Mouse (Mus musculus) hindbrain, embryonic 14.5 days (tissue): ENCODE data around the gene Atp5d. TPM values are rescaled to one million over a fixed set of nuclear protein-coding genes. Genes with fewer than 3 reads are reported as not detected.

Experiments
- ATAC-seq: fragments of 200-750 bp; cut with Nextera tagmentation; 2 replicates; pipeline ENCODE4 v1.8.0; 2017; ENCODE audit warnings: moderate number of reproducible peaks, mild to moderate bottlenecking, moderate TSS enrichment, moderate library complexity; ENCODE audit not compliant: low FRiP score
- DNase-seq: peaks from one replicate; pipeline ENCODE4 v3.0.0-alpha.2; 2015; ENCODE audit warnings: low spot score
- H3K27ac ChIP-seq: fragments of 300-500 bp; sonication (generic); 2 replicates; pipeline ENCODE4 v1.5.1; 2014; ENCODE audit warnings: mild to moderate bottlenecking, moderate library complexity
- H3K27me3 ChIP-seq: fragments of 300-500 bp; sonication (generic); 2 replicates; pipeline ENCODE4 v1.6.1; 2014; ENCODE audit warnings: mild to moderate bottlenecking, low read length, mixed read lengths; ENCODE audit not compliant: control insufficient read depth, insufficient read depth
- H3K36me3 ChIP-seq: fragments of 300-500 bp; sonication (generic); replicated peaks from 2 replicates; pipeline ENCODE4 v1.6.1; 2014; ENCODE audit not compliant: control insufficient read depth, insufficient read depth
- H3K4me1 ChIP-seq: fragments of 300-500 bp; sonication (generic); replicated peaks from 2 replicates; pipeline ENCODE4 v1.6.1; 2014; ENCODE audit warnings: antibody characterized with exemption, low read length, mixed read lengths; ENCODE audit not compliant: control insufficient read depth, insufficient read depth
- H3K4me2 ChIP-seq: fragments of 300-500 bp; sonication (generic); replicated peaks from 2 replicates; pipeline ENCODE4 v1.6.1; 2014; ENCODE audit warnings: mild to moderate bottlenecking, moderate library complexity
- H3K4me3 ChIP-seq: fragments of 300-500 bp; sonication (generic); replicated peaks from 2 replicates; pipeline ENCODE4 v1.5.1; 2014; ENCODE audit warnings: mild to moderate bottlenecking, low read length
- H3K9ac ChIP-seq: fragments of 300-500 bp; sonication (generic); 2 replicates; pipeline ENCODE4 v1.6.1; 2014
- H3K9me3 ChIP-seq: fragments of 300-500 bp; sonication (generic); 2 replicates; pipeline ENCODE4 v1.6.1; 2016; ENCODE audit warnings: low read length; ENCODE audit not compliant: control insufficient read depth
- whole genome bisulfite sequencing: fragments of 180-500 bp; shearing (Covaris S2); extraction: QIAGEN DNeasy Blood & Tissue Kit; methylation state at CpG from one replicate; pipeline ENCODE4 v1.1.7; 2014; 5-methylcytosine and 5-hydroxymethylcytosine counted together
- polyA plus RNA-seq: library from polyadenylated mRNA; unstranded; fragments of >200 nt; fragmentation: Nextera tagmentation; extraction: Ambion mirVana; gene quantifications from 2 replicates; pipeline ENCODE4 v1.2.1, GENCODE M21; 2014

Gene Atp5d
- polyA plus RNA-seq, result 469 and 505 TPM in 2 replicates

DNA sequence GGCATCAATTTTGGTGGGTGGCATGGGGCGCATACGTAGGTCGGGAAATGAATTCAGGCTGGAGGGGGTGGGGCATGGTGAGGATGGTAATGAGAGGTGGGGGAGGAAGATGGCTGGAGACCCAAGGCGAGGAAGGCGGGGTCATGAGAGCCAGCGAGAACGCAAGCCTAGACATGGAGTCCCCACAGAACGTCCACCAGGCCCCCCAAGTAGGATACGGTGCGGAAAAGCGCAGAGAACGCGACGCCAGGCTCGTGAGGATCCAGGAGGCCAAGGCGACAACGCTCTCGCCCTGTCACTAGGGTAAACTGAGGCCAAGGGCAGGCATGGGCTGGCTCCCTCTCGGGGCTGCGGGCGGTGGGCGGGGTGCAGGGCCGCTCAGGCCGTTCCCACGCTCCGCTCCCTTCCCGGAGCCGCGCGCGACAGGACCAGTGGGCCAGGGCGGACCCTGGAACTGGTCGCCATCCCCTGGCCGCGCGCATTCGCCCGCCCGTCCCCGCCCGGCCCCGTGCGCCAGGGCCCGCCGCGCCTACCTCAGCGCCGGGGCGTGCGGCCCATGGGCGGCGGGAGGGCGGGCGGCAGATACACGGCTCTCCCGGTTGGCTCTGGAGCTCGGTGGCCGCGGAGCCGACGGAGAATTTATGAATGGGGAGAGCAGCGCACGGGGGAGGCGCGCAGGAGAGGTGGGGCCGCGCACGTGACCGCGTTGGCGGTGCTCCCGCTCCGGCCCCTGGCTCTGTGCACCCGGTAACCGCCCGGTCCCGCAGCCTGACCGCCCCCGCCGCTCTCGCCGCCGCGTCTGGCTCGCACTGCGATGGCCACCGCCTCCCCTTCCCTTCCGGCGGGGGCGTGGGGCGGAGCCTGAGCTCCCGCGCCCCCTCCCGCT lies at the start of gene Atp5d:
TSS of gene Atp5d (plus strand) at position 80 of the 886 bp plus-strand sequence.
- Histone ChIP-seq H3K36me3 (peaks cover 37% of the 10 kb centered on the region), H3K4me3 (peak within 1 kb of the TSS; percentile 78), H3K27ac (peak within 1 kb of the TSS; percentile 98), H3K4me2 (peak within 1 kb of the TSS; percentile 96), H3K27me3 (no peaks in the 10 kb centered on the region), H3K4me1 (peaks cover 38% of the 10 kb centered on the region), H3K9ac (peak within 1 kb of the TSS; percentile 93), H3K9me3 (no peaks in the 10 kb centered on the region)
- DNase-seq (peak; percentile 67), ATAC-seq (0 out of 2 replicates have a peak, but pooled peaks have one; percentile 1)
- 0% methylated on average over 48 of the region's 94 CpGs for WGBS

DNA sequence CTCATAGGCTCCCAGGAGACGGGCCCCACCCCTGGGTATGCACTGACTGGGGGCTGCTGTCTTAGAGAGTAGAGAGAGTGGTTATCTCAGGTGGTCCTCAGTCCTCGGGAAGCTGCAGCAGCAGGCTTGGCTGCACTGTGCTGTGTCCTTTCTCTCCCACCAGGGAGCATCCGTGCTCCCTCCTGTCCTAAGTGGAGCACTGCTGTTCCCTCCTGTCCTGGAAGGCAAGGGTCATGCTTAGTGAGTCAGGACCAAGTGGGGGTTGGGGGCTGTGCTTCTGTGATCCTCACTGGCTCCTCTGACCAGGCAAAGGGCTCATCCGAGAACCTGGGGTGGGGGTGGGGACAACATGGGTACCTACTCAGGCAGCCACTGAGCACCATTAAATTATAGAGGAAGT lies 49.3 kb upstream of the Atp5d start:
- no peak overlapping the region for H3K4me3 ChIP-seq
- H3K4me2 ChIP-seq, result no peak overlapping the region
- no peaks in the 10 kb centered on the region for H3K4me1 ChIP-seq
- DNase-seq (no peak), ATAC-seq (0 out of 2 replicates have a peak, but pooled peaks have one; percentile 47)
- peaks cover 7% of the 10 kb centered on the region for H3K36me3 ChIP-seq
- H3K9ac ChIP-seq, result no peak overlapping the region
- 46% methylated on average over 4 of the region's 4 CpGs for WGBS
- H3K9me3 ChIP-seq, result no peaks in the 10 kb centered on the region
- H3K27me3 ChIP-seq, result no peaks in the 10 kb centered on the region
- H3K27ac ChIP-seq, result no peak overlapping the region

DNA sequence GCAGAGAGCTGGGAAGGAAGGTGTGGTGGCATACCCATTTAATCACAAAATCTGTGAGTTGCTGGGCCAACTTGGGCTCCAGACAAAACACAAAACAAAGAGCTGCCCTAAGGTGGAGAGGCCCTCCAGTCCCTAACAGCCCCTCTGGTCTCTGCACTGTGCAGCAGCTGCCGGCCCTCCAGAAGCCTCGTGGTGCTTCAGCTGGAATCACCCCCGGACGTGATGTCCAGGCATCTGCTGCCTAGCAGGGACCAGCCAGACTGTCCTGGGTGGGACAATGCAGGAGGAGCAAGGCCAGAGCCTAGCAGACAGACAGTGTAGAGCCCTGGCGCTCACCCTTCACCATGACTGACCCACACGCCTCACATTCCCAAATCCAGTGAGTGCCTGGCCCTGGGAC lies 46.9 kb upstream of the Atp5d start:
- H3K4me3 ChIP-seq, result no peak overlapping the region
- no peak overlapping the region for H3K4me2 ChIP-seq
- no peak for DNase-seq
- no peaks in the 10 kb centered on the region for H3K27me3 ChIP-seq
- no peaks in the 10 kb centered on the region for H3K4me1 ChIP-seq
- 97% methylated on average over 6 of the region's 6 CpGs for WGBS
- no peak overlapping the region for H3K27ac ChIP-seq
- ATAC-seq, result no peak
- no peak overlapping the region for H3K9ac ChIP-seq
- no peaks in the 10 kb centered on the region for H3K9me3 ChIP-seq
- no peaks in the 10 kb centered on the region for H3K36me3 ChIP-seq

DNA sequence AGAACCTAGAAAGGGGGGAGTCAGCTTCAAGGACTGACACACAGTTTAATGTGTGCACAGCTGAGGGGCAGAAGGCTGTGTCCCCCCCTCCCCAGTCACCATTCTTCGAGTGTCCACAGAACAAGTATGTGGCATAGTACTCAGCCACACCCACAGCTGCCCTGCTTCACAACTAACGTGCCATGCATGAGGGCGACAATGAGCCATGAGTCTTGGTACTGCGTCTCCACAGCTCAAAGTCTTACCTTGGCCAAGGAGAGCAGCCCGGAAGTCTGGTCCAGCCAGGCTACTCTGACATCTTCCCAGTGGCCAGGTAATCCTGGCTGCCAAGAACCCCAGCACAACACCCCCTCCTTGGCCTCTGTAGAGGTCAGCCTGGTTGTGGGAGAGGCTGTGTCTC lies 45.7 kb upstream of the Atp5d start:
- H3K9ac ChIP-seq, result no peak overlapping the region
- no peak overlapping the region for H3K4me2 ChIP-seq
- DNase-seq (no peak), ATAC-seq (no peak)
- H3K27me3 ChIP-seq, result no peaks in the 10 kb centered on the region
- H3K27ac ChIP-seq, result no peak overlapping the region
- WGBS, result 81% methylated on average over 5 of the region's 5 CpGs
- H3K4me3 ChIP-seq, result no peak overlapping the region
- no peaks in the 10 kb centered on the region for H3K9me3 ChIP-seq
- H3K4me1 ChIP-seq, result no peaks in the 10 kb centered on the region
- no peaks in the 10 kb centered on the region for H3K36me3 ChIP-seq

DNA sequence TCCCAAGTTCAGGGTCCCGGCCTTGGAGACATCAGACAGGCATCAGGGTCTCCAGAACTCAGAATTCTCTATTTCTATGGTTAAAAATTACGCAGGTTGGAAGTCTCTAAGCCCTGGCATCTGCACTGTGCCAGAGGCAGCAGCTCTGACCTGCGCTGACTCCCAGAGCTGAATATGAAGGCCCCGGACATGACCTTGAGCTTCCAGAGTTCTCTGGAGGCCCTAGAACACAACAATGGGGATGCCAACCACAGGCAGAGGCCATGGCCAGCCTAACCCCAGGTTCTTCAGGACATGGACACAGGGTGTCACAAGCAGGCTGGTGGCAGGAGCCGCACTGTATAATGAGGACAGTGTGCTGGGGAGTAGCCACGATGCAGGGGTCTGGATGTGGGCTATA lies 44.3 kb upstream of the Atp5d start:
- WGBS, result 94% methylated on average over 6 of the region's 6 CpGs

DNA sequence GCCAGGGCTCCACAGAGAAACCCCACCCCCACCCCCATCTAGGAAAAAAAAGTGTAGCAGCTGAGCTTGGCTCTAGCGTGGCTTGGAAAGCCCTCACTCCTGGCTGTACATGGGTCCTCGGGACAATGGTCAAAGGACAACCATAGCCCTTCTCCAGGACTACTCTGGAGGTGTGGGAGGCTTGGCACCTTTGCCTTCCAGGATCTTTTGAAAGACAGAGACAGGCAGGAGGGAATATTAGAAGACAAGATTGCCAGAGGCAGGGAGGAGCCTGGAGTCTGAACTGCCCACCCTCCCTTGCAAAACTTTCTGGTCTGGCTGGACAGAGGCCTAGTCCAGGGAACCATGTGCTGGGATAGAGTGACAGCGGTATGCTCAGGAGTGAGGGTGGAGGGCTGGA lies 43.7 kb upstream of the Atp5d start:
- 85% methylated on average over 3 of the region's 3 CpGs for WGBS
- no peaks in the 10 kb centered on the region for H3K4me1 ChIP-seq
- H3K36me3 ChIP-seq, result no peaks in the 10 kb centered on the region
- no peak overlapping the region for H3K4me3 ChIP-seq
- H3K9me3 ChIP-seq, result no peaks in the 10 kb centered on the region
- ATAC-seq (no peak), DNase-seq (no peak)
- H3K27ac ChIP-seq, result no peak overlapping the region
- H3K4me2 ChIP-seq, result no peak overlapping the region
- no peaks in the 10 kb centered on the region for H3K27me3 ChIP-seq
- no peak overlapping the region for H3K9ac ChIP-seq

More for the DNA sequence above, 44.3 kb upstream of the Atp5d start:
- no peak overlapping the region for H3K4me3 ChIP-seq
- no peak overlapping the region for H3K9ac ChIP-seq
- no peak for DNase-seq
- no peaks in the 10 kb centered on the region for H3K36me3 ChIP-seq
- ATAC-seq, result no peak
- no peaks in the 10 kb centered on the region for H3K4me1 ChIP-seq
- H3K27me3 ChIP-seq, result no peaks in the 10 kb centered on the region
- H3K9me3 ChIP-seq, result no peaks in the 10 kb centered on the region
- H3K4me2 ChIP-seq, result no peak overlapping the region
- H3K27ac ChIP-seq, result no peak overlapping the region

DNA sequence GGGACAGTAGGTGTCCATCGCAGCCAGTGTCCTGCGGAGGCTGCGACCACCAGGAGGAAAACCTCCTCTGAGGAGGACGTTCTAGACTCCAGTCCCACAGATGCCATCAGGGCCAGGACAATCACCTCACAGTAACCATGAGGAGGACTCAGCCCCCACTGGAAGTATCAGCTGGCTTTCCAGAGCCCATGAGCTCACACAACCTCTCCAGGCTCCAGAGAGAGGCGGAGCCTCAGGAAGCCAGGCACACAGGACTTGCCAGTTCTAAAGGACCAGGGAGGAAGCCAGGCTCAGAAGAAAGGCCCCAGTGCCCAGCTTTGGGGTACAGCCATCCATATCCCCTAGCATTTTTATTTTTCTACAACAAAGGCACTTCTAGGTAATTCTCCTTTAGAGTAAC lies 42.9 kb upstream of the Atp5d start:
- H3K4me1 ChIP-seq, result no peaks in the 10 kb centered on the region
- no peaks in the 10 kb centered on the region for H3K9me3 ChIP-seq
- no peak overlapping the region for H3K4me2 ChIP-seq
- H3K27ac ChIP-seq, result no peak overlapping the region
- no peak overlapping the region for H3K9ac ChIP-seq
- no peaks in the 10 kb centered on the region for H3K36me3 ChIP-seq
- no peaks in the 10 kb centered on the region for H3K27me3 ChIP-seq
- no peak for DNase-seq
- WGBS, result 88% methylated on average over 5 of the region's 5 CpGs
- ATAC-seq, result no peak
- H3K4me3 ChIP-seq, result no peak overlapping the region

DNA sequence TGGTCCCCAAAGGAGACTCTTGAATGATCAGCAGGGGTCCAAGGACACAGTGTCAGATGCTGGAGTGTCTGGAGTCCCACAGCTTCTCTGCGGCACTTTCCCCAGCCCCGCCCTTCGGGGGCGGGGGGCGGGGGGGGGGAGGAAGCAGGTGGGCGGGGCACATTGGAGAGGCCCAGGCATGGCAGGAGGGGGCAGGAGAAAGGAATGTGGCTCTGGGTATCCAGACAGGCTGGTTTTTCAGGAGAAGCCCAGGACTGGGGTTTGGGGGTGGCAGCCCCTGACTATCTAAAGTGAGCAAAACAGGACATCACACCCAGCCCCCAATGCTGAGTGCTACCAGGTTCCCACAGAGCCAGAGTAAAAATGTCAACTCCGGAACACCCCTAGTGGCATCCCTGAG lies 41.2 kb upstream of the Atp5d start:
- Histone ChIP-seq H3K9me3 (no peaks in the 10 kb centered on the region), H3K9ac (no peak overlapping the region)
- DNase-seq, result no peak

DNA sequence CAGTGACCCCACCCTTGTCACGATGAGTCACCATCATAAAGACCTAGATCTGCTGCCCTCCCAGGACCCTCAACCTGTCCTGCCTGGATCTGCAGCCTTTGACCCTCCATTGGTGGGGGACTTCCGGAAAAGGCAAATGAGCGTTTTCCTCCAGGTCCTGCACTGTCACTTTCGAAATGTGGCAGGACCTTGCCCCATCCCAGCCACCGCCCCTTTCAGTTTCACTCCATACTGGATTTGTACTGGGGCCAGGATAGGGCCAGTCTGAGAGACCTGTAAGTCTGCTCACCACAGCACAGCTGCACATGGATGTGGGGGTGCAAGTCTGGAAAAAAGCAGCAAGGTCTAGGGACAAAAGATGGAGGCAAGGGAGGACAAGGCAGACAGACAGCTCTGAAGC lies 39.8 kb upstream of the Atp5d start:
- Histone ChIP-seq H3K27me3 (no peaks in the 10 kb centered on the region), H3K9me3 (no peaks in the 10 kb centered on the region), H3K36me3 (no peaks in the 10 kb centered on the region), H3K9ac (no peak overlapping the region), H3K4me1 (peaks cover 13% of the 10 kb centered on the region), H3K27ac (no peak overlapping the region), H3K4me2 (no peak overlapping the region), H3K4me3 (no peak overlapping the region)
- WGBS, result 87% methylated on average over 5 of the region's 5 CpGs
- ATAC-seq (no peak), DNase-seq (no peak)

More for the DNA sequence above, 41.2 kb upstream of the Atp5d start:
- H3K27ac ChIP-seq, result no peak overlapping the region
- H3K4me2 ChIP-seq, result no peak overlapping the region
- H3K27me3 ChIP-seq, result no peaks in the 10 kb centered on the region
- no peak overlapping the region for H3K4me3 ChIP-seq
- no peak for ATAC-seq
- no peaks in the 10 kb centered on the region for H3K36me3 ChIP-seq
- 35% methylated on average over 3 of the region's 7 CpGs for WGBS
- H3K4me1 ChIP-seq, result peaks cover 9% of the 10 kb centered on the region
